Mouse (Mus musculus) gastrocnemius, adult 18-20 months (tissue): Measurements from ENCODE around the gene Chrna7. TPM values are rescaled to one million over a fixed set of nuclear protein-coding genes. Genes with fewer than 3 reads are reported as not detected.

ENCODE experiments used
- DNase-seq: peaks from one replicate; pipeline ENCODE4 v3.0.0; 2021; ENCODE audit warnings: low spot score
- total RNA-seq, 2 experiments: library from RNA; stranded (reverse); gene quantifications; 2 replicates each; pipeline ENCODE4 v1.2.3; 2021

Chrna7 gene
- total RNA-seq, 2 experiments from 2014 or later: 0.34 TPM; not detected in 1

DNA sequence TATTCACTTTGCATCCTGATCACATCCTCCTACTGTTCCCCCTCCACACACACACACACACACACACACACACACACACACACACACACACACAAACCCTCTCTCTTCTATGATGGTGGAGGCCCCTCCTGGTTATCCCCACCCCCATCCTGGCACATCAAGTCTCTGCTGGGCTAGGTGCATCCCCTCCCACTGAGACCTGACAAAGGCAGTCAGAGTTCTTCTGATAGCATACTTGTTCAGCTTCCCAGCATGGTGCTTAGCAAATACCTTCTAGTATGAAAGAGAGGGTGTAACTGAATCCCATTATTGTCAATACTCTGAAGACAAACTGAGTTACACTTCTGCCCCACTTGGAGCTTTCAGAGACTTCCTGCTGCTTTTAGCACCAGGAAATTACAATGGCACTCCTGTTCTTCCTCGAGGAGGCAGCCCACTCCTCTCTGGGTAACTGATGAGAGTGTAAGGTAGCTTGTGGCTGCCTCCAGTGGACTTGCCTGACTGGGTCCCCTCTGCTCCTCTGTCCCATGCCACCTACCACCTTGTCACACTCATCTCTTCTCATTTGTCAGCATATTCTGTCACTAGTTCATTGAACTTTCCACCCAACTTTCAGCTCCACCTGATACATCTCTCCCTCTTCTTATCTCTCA, 127.9 kb downstream of the Chrna7 start:
- DNase-seq: no peak

DNA sequence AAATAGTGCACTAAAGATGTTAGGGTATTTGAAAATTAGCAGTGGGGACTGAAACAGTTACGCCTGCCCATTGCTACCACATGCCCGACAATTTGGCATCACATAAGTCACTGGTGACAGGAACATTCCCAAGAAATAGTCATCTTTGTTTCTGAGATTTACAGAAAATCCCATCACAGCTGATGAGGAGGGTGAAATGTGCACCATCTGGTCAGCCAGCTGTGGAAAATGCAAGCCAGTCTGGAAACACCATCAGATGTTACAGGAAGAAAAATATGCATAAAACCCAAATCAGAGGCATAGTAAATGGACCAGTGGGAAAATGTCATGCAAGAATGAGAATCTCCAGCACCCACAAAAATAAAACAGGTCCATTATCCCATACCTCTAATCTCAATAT, 151.4 kb downstream of the Chrna7 start:
- DNase-seq: no peak

Other genes starting within 250 kb of the Chrna7 start
- gene Otud7a, start 232.2 kb upstream of the Chrna7 start, total RNA-seq: not detected